Mouse (Mus musculus) midbrain, embryonic 13.5 days (tissue): ENCODE data around the gene Tmco4. TPM values are rescaled to one million over a fixed set of nuclear protein-coding genes. Genes with fewer than 3 reads are reported as not detected.

Source experiments
- ATAC-seq: fragments of 200-750 bp; cut with Nextera tagmentation; 2 replicates; pipeline ENCODE4 v1.8.0; 2017; ENCODE audit warnings: mild to moderate bottlenecking, moderate TSS enrichment, moderate library complexity
- H3K27ac ChIP-seq: fragments of 300-500 bp; sonication (generic); 2 replicates; pipeline ENCODE4 v1.5.1; 2015; ENCODE audit warnings: inconsistent platforms, mild to moderate bottlenecking, moderate library complexity
- H3K27me3 ChIP-seq: fragments of 300-500 bp; sonication (generic); 2 replicates; pipeline ENCODE4 v1.6.1; 2015; ENCODE audit warnings: mild to moderate bottlenecking, inconsistent platforms
- H3K36me3 ChIP-seq: fragments of 300-500 bp; sonication (generic); 2 replicates; pipeline ENCODE4 v1.6.1; 2015; ENCODE audit warnings: mild to moderate bottlenecking, inconsistent platforms
- H3K4me1 ChIP-seq: fragments of 300-500 bp; sonication (generic); replicated peaks from 2 replicates; pipeline ENCODE4 v1.6.1; 2015; ENCODE audit warnings: inconsistent platforms
- H3K4me2 ChIP-seq: fragments of 300-500 bp; sonication (generic); replicated peaks from 2 replicates; pipeline ENCODE4 v1.6.1; 2015; ENCODE audit warnings: moderate library complexity, mild to moderate bottlenecking, inconsistent platforms
- H3K4me3 ChIP-seq: fragments of 300-500 bp; sonication (generic); replicated peaks from 2 replicates; pipeline ENCODE4 v1.5.1; 2015; ENCODE audit warnings: mild to moderate bottlenecking, inconsistent platforms
- H3K9ac ChIP-seq: fragments of 300-500 bp; sonication (generic); replicated peaks from 2 replicates; pipeline ENCODE4 v1.6.1; 2015; ENCODE audit warnings: mild to moderate bottlenecking, inconsistent platforms
- H3K9me3 ChIP-seq: fragments of 300-500 bp; sonication (generic); 2 replicates; pipeline ENCODE4 v1.6.1; 2016; ENCODE audit warnings: mild to moderate bottlenecking, inconsistent platforms
- WGBS: fragments of 180-500 bp; shearing (Covaris S2); methylation state at CpG from one replicate; pipeline ENCODE4 v1.1.7; 2015; 5-methylcytosine and 5-hydroxymethylcytosine counted together
- polyA plus RNA-seq: library from polyadenylated mRNA; unstranded; fragments of >200 nt; fragmentation: Nextera tagmentation; extraction: Ambion mirVana; gene quantifications from 2 replicates; pipeline ENCODE4 v1.2.1, GENCODE M21; 2015

Tmco4 gene
- polyA plus RNA-seq, 1 experiment from 2014 or later, result 0.36 TPM

GRCm38 (mm10) chr4:139075041-139075711 lies 102.5 kb downstream of the Tmco4 start, which contains the start of gene Htr6:
Htr6 (minus strand) TSS chr4:139075570.
- no peaks in the 10 kb centered on the region for H3K36me3 ChIP-seq
- H3K9me3 ChIP-seq, result no peaks in the 10 kb centered on the region
- ATAC-seq, result peak; percentile 32
- peak within 1 kb of the TSS; percentile 77 for H3K4me2 ChIP-seq
- peaks cover 22% of the 10 kb centered on the region for H3K4me1 ChIP-seq
- under 1% methylated on average over 74 of the region's 77 CpGs for whole genome bisulfite sequencing
- peak within 1 kb of the TSS; percentile 51 for H3K4me3 ChIP-seq
- H3K9ac ChIP-seq, result peak within 1 kb of the TSS; percentile 63
- no peak within 1 kb of the TSS for H3K27ac ChIP-seq
- H3K27me3 ChIP-seq, result peaks cover 69% of the 10 kb centered on the region

- H3K4me1 ChIP-seq, result peaks cover 22% of the 10 kb centered on the region
- peaks cover 64% of the 10 kb centered on the region for H3K27me3 ChIP-seq
- H3K9ac ChIP-seq, result no peak overlapping the region
- H3K9me3 ChIP-seq, result no peaks in the 10 kb centered on the region
- no peak overlapping the region for H3K27ac ChIP-seq
- 16% methylated on average over 5 of the region's 5 CpGs for WGBS
- no peaks in the 10 kb centered on the region for H3K36me3 ChIP-seq
- peak overlapping the region; percentile 77 for H3K4me2 ChIP-seq
- ATAC-seq, result no peak
- H3K4me3 ChIP-seq, result peak overlapping the region; percentile 51
Measured at GRCm38 (mm10) chr4:139075915-139076314, 103.2 kb downstream of the Tmco4 start.

- H3K36me3 ChIP-seq, result no peaks in the 10 kb centered on the region
- peaks cover 46% of the 10 kb centered on the region for H3K27me3 ChIP-seq
- H3K9ac ChIP-seq, result no peak overlapping the region
- H3K4me1 ChIP-seq, result peaks cover 42% of the 10 kb centered on the region
- H3K9me3 ChIP-seq, result no peaks in the 10 kb centered on the region
- H3K4me3 ChIP-seq, result no peak overlapping the region
- WGBS, result 38% methylated on average over 2 of the region's 2 CpGs
- no peak overlapping the region for H3K27ac ChIP-seq
- no peak for ATAC-seq
- no peak overlapping the region for H3K4me2 ChIP-seq
Measured at GRCm38 (mm10) chr4:139078313-139078712, 105.6 kb downstream of the Tmco4 start.

GRCm38 (mm10) chr4:139078726-139079125 lies 106.0 kb downstream of the Tmco4 start:
- Histone ChIP-seq H3K27ac (no peak overlapping the region), H3K4me1 (peaks cover 47% of the 10 kb centered on the region), H3K9ac (no peak overlapping the region), H3K27me3 (peaks cover 42% of the 10 kb centered on the region), H3K4me2 (no peak overlapping the region), H3K4me3 (no peak overlapping the region), H3K9me3 (no peaks in the 10 kb centered on the region), H3K36me3 (no peaks in the 10 kb centered on the region)
- no peak for ATAC-seq
- WGBS, result 19% methylated on average over 4 of the region's 4 CpGs

GRCm38 (mm10) chr4:139079439-139079838 lies 106.8 kb downstream of the Tmco4 start:
- Histone ChIP-seq H3K4me3 (no peak overlapping the region), H3K9ac (no peak overlapping the region), H3K4me2 (no peak overlapping the region), H3K27me3 (peaks cover 37% of the 10 kb centered on the region), H3K9me3 (no peaks in the 10 kb centered on the region), H3K36me3 (no peaks in the 10 kb centered on the region), H3K4me1 (peaks cover 43% of the 10 kb centered on the region), H3K27ac (no peak overlapping the region)
- WGBS, result 73% methylated on average over 11 of the region's 11 CpGs
- ATAC-seq, result no peak

GRCm38 (mm10) chr4:139080259-139080658 lies 107.6 kb downstream of the Tmco4 start:
- Histone ChIP-seq H3K27me3 (peaks cover 37% of the 10 kb centered on the region), H3K9me3 (no peaks in the 10 kb centered on the region), H3K4me3 (no peak overlapping the region), H3K4me1 (peaks cover 36% of the 10 kb centered on the region), H3K9ac (no peak overlapping the region), H3K4me2 (no peak overlapping the region), H3K36me3 (no peaks in the 10 kb centered on the region), H3K27ac (no peak overlapping the region)
- ATAC-seq, result no peak
- 90% methylated on average over 7 of the region's 7 CpGs for WGBS

GRCm38 (mm10) chr4:139081270-139081931 lies 108.7 kb downstream of the Tmco4 start:
- ATAC-seq, result no peak
- Histone ChIP-seq H3K9me3 (no peaks in the 10 kb centered on the region), H3K9ac (no peak overlapping the region), H3K27ac (no peak overlapping the region), H3K36me3 (no peaks in the 10 kb centered on the region), H3K4me3 (no peak overlapping the region), H3K4me1 (peaks cover 31% of the 10 kb centered on the region), H3K27me3 (peaks cover 28% of the 10 kb centered on the region), H3K4me2 (no peak overlapping the region)
- WGBS, result 71% methylated on average over 18 of the region's 18 CpGs

- WGBS, result 12% methylated on average over 12 of the region's 12 CpGs
- Histone ChIP-seq H3K4me3 (peak overlapping the region; percentile 13), H3K4me1 (peaks cover 31% of the 10 kb centered on the region), H3K4me2 (peak overlapping the region; percentile 47), H3K27ac (0 out of 2 replicates have a peak overlapping the region, but pooled peaks have one; percentile 9), H3K36me3 (no peaks in the 10 kb centered on the region), H3K27me3 (peaks cover 17% of the 10 kb centered on the region), H3K9me3 (no peaks in the 10 kb centered on the region), H3K9ac (peak overlapping the region; percentile 52)
- ATAC-seq, result peak; percentile 77
Measured at GRCm38 (mm10) chr4:139082790-139083564, 110.3 kb downstream of the Tmco4 start.

- Histone ChIP-seq H3K9ac (no peak overlapping the region), H3K4me2 (no peak overlapping the region), H3K27me3 (peaks cover 34% of the 10 kb centered on the region), H3K4me1 (peaks cover 26% of the 10 kb centered on the region), H3K4me3 (no peak overlapping the region), H3K36me3 (no peaks in the 10 kb centered on the region), H3K9me3 (no peaks in the 10 kb centered on the region), H3K27ac (no peak overlapping the region)
- 73% methylated on average over 11 of the region's 11 CpGs for WGBS
- ATAC-seq, result no peak
Measured at GRCm38 (mm10) chr4:139085337-139085736, 112.6 kb downstream of the Tmco4 start.

- Histone ChIP-seq H3K4me1 (peaks cover 27% of the 10 kb centered on the region), H3K36me3 (no peaks in the 10 kb centered on the region), H3K27ac (no peak overlapping the region), H3K27me3 (peaks cover 41% of the 10 kb centered on the region), H3K4me3 (no peak overlapping the region), H3K9ac (no peak overlapping the region), H3K4me2 (no peak overlapping the region), H3K9me3 (no peaks in the 10 kb centered on the region)
- ATAC-seq, result peak; percentile 25; the same call in 1 of the 2 replicates
- WGBS, result 17% methylated on average over 5 of the region's 5 CpGs
Measured at GRCm38 (mm10) chr4:139086037-139086436, 113.3 kb downstream of the Tmco4 start.

- peaks cover 51% of the 10 kb centered on the region for H3K27me3 ChIP-seq
- H3K27ac ChIP-seq, result no peak overlapping the region
- H3K9me3 ChIP-seq, result no peaks in the 10 kb centered on the region
- H3K9ac ChIP-seq, result no peak overlapping the region
- H3K4me2 ChIP-seq, result no peak overlapping the region
- no peak for ATAC-seq
- no peaks in the 10 kb centered on the region for H3K36me3 ChIP-seq
- no peak overlapping the region for H3K4me3 ChIP-seq
- peaks cover 29% of the 10 kb centered on the region for H3K4me1 ChIP-seq
- WGBS, result 77% methylated on average over 4 of the region's 4 CpGs
Measured at GRCm38 (mm10) chr4:139086984-139087383, 114.3 kb downstream of the Tmco4 start.
